Mouse (Mus musculus) C2C12 (cell line): ENCODE results near the gene Necap2.

ENCODE experiments used
- CTCF ChIP-seq: IDR thresholded peaks from one replicate; pipeline ENCODE4 v1.5.1; 2011; ENCODE audit not compliant: control insufficient read depth, insufficient read depth, insufficient read length
- FOSL1 ChIP-seq: IDR thresholded peaks from one replicate; pipeline ENCODE4 v1.8.0; 2011; ENCODE audit warnings: mild to moderate bottlenecking, low read length; ENCODE audit not compliant: poor library complexity, insufficient read depth, severe bottlenecking
- MAX ChIP-seq: IDR thresholded peaks from one replicate; pipeline ENCODE4 v1.6.1; 2011; ENCODE audit warnings: mild to moderate bottlenecking, control low read depth
- USF1 ChIP-seq: IDR thresholded peaks from one replicate; pipeline ENCODE4 v1.6.1; 2011; ENCODE audit warnings: low read depth, mild to moderate bottlenecking, control low read depth, moderate library complexity

GRCm38 (mm10) chr4:141099956-141100355, 21.8 kb upstream of the Necap2 start:
- no peak for TF ChIP-seq FOSL1
- no peak for TF ChIP-seq CTCF
- TF ChIP-seq USF1 = no peak
- no peak for TF ChIP-seq MAX
